Mouse (Mus musculus) midbrain, embryonic 10.5 days (tissue): ENCODE data around the gene Apmap. TPM values are rescaled to one million over a fixed set of nuclear protein-coding genes. Genes with fewer than 3 reads are reported as not detected.
A peak's percentile ranks its signal among the peaks of the same experiment; 100 is the strongest.

Experiments
- DNase-seq: peaks from one replicate; pipeline ENCODE4 v3.0.0-alpha.2; 2017; ENCODE audit warnings: low spot score
- H3K27ac ChIP-seq: fragments of 300-500 bp; sonication (generic); replicated peaks from 2 replicates; pipeline ENCODE4 v1.5.1; 2016; ENCODE audit warnings: mild to moderate bottlenecking
- H3K27me3 ChIP-seq: fragments of 300-500 bp; sonication (generic); 2 replicates; pipeline ENCODE4 v1.6.1; 2016; ENCODE audit warnings: low read depth, mild to moderate bottlenecking; ENCODE audit not compliant: poor library complexity, severe bottlenecking
- H3K36me3 ChIP-seq: fragments of 300-500 bp; sonication (generic); 2 replicates; pipeline ENCODE4 v1.6.1; 2016; ENCODE audit warnings: mild to moderate bottlenecking, moderate library complexity
- H3K4me1 ChIP-seq: fragments of 300-500 bp; sonication (generic); 2 replicates; pipeline ENCODE4 v1.6.1; 2016
- H3K4me3 ChIP-seq: fragments of 300-500 bp; sonication (generic); 2 replicates; pipeline ENCODE4 v1.5.1; 2016; ENCODE audit warnings: mild to moderate bottlenecking, moderate library complexity
- H3K9me3 ChIP-seq: fragments of 300-500 bp; sonication (generic); replicated peaks from 2 replicates; pipeline ENCODE4 v1.6.1; 2016; ENCODE audit warnings: mild to moderate bottlenecking
- WGBS: fragments of 180-500 bp; shearing (Covaris S2); methylation state at CpG from one replicate; pipeline ENCODE4 v1.1.7; 2016; 5-methylcytosine and 5-hydroxymethylcytosine counted together
- polyA plus RNA-seq: library from polyadenylated mRNA; unstranded; fragments of >200 nt; fragmentation: Nextera tagmentation; extraction: Ambion mirVana; gene quantifications from 2 replicates; pipeline ENCODE4 v1.2.1, GENCODE M21; 2016

Gene Apmap
- polyA plus RNA-seq: 35.6 and 38.6 TPM in 2 replicates

GRCm38 (mm10) chr2:150608087-150608799 is at the start of gene Apmap:
TSS of gene Apmap (minus strand) at chr2:150608567.
- no peaks in the 10 kb centered on the region for H3K27me3 ChIP-seq
- H3K27ac ChIP-seq: peak within 1 kb of the TSS; percentile 74
- H3K4me3 ChIP-seq: peak within 1 kb of the TSS; percentile 90
- H3K36me3 ChIP-seq: no peaks in the 10 kb centered on the region
- peaks cover 14% of the 10 kb centered on the region for H3K4me1 ChIP-seq
- WGBS: under 1% methylated on average over 42 of the region's 42 CpGs
- DNase-seq: peak; percentile 95
- no peaks in the 10 kb centered on the region for H3K9me3 ChIP-seq

- Histone ChIP-seq H3K27me3 (no peaks in the 10 kb centered on the region), H3K4me1 (peaks cover 19% of the 10 kb centered on the region), H3K9me3 (no peaks in the 10 kb centered on the region), H3K4me3 (no peak overlapping the region), H3K27ac (peak overlapping the region; percentile 78), H3K36me3 (peaks cover 5% of the 10 kb centered on the region; the same call in 1 of the 2 replicates)
- peak; percentile 23 for DNase-seq
- 61% methylated on average over 8 of the region's 8 CpGs for WGBS
These were observed 48.8 kb upstream of the Apmap start for GRCm38 (mm10) chr2:150656975-150657768.

GRCm38 (mm10) chr2:150656112-150656511 is 47.7 kb upstream of the Apmap start:
- Histone ChIP-seq H3K4me3 (no peak overlapping the region), H3K4me1 (peaks cover 23% of the 10 kb centered on the region), H3K27ac (peak overlapping the region; percentile 78; the same call in 1 of the 2 replicates), H3K27me3 (no peaks in the 10 kb centered on the region), H3K36me3 (peaks cover 5% of the 10 kb centered on the region; the same call in 1 of the 2 replicates), H3K9me3 (no peaks in the 10 kb centered on the region)
- WGBS: 94% methylated on average over 3 of the region's 3 CpGs
- DNase-seq: no peak

- Histone ChIP-seq H3K27ac (no peak overlapping the region), H3K4me3 (no peak overlapping the region), H3K27me3 (no peaks in the 10 kb centered on the region), H3K36me3 (peaks cover 5% of the 10 kb centered on the region; the same call in 1 of the 2 replicates), H3K9me3 (no peaks in the 10 kb centered on the region), H3K4me1 (peaks cover 31% of the 10 kb centered on the region)
- 89% methylated on average over 6 of the region's 6 CpGs for WGBS
- no peak for DNase-seq
These were observed 46.9 kb upstream of the Apmap start for GRCm38 (mm10) chr2:150655290-150655689.

GRCm38 (mm10) chr2:150654814-150655213 is 46.4 kb upstream of the Apmap start:
- peaks cover 5% of the 10 kb centered on the region; the same call in 1 of the 2 replicates for H3K36me3 ChIP-seq
- no peak overlapping the region for H3K4me3 ChIP-seq
- peaks cover 36% of the 10 kb centered on the region for H3K4me1 ChIP-seq
- no peak for DNase-seq
- H3K27ac ChIP-seq: no peak overlapping the region
- H3K9me3 ChIP-seq: no peaks in the 10 kb centered on the region
- H3K27me3 ChIP-seq: no peaks in the 10 kb centered on the region
- 87% methylated on average over 2 of the region's 2 CpGs for WGBS

GRCm38 (mm10) chr2:150651366-150651765 is 43.0 kb upstream of the Apmap start:
- H3K4me3 ChIP-seq: no peak overlapping the region
- no peaks in the 10 kb centered on the region for H3K36me3 ChIP-seq
- peaks cover 28% of the 10 kb centered on the region for H3K4me1 ChIP-seq
- WGBS: 69% methylated on average over 9 of the region's 9 CpGs
- no peaks in the 10 kb centered on the region for H3K27me3 ChIP-seq
- peak overlapping the region; percentile 74 for H3K27ac ChIP-seq
- H3K9me3 ChIP-seq: no peaks in the 10 kb centered on the region
- DNase-seq: no peak

- Histone ChIP-seq H3K9me3 (no peaks in the 10 kb centered on the region), H3K27ac (peak overlapping the region; percentile 74), H3K27me3 (no peaks in the 10 kb centered on the region), H3K36me3 (no peaks in the 10 kb centered on the region), H3K4me1 (peaks cover 24% of the 10 kb centered on the region), H3K4me3 (0 out of 2 replicates have a peak overlapping the region, but pooled peaks have one; percentile 4)
- WGBS: 13% methylated on average over 7 of the region's 7 CpGs
- DNase-seq: peak; percentile 36
These were observed 42.2 kb upstream of the Apmap start for GRCm38 (mm10) chr2:150650511-150651074.

- Histone ChIP-seq H3K4me1 (peaks cover 32% of the 10 kb centered on the region), H3K27ac (0 out of 2 replicates have a peak overlapping the region, but pooled peaks have one; percentile 28), H3K4me3 (no peak overlapping the region), H3K27me3 (no peaks in the 10 kb centered on the region), H3K9me3 (no peaks in the 10 kb centered on the region), H3K36me3 (no peaks in the 10 kb centered on the region)
- no peak for DNase-seq
- WGBS: 61% methylated on average over 13 of the region's 13 CpGs
These were observed 40.0 kb upstream of the Apmap start for GRCm38 (mm10) chr2:150648300-150648895.

- DNase-seq: no peak
- H3K27ac ChIP-seq: no peak overlapping the region
These were observed 39.4 kb upstream of the Apmap start for GRCm38 (mm10) chr2:150647681-150648299.

GRCm38 (mm10) chr2:150646411-150647121 is 38.2 kb upstream of the Apmap start:
- no peaks in the 10 kb centered on the region for H3K9me3 ChIP-seq
- DNase-seq: no peak
- no peak overlapping the region; the same call in 1 of the 2 replicates for H3K27ac ChIP-seq
- WGBS: 89% methylated on average over 8 of the region's 8 CpGs
- peaks cover 32% of the 10 kb centered on the region for H3K4me1 ChIP-seq
- H3K36me3 ChIP-seq: no peaks in the 10 kb centered on the region
- H3K27me3 ChIP-seq: no peaks in the 10 kb centered on the region
- no peak overlapping the region for H3K4me3 ChIP-seq

More at GRCm38 (mm10) chr2:150647681-150648299, 39.4 kb upstream of the Apmap start:
- H3K9me3 ChIP-seq: no peaks in the 10 kb centered on the region
- no peaks in the 10 kb centered on the region for H3K36me3 ChIP-seq
- peaks cover 32% of the 10 kb centered on the region for H3K4me1 ChIP-seq
- 78% methylated on average over 14 of the region's 14 CpGs for WGBS
- H3K27me3 ChIP-seq: no peaks in the 10 kb centered on the region
- H3K4me3 ChIP-seq: no peak overlapping the region

- 95% methylated on average over 4 of the region's 4 CpGs for WGBS
- peaks cover 20% of the 10 kb centered on the region for H3K4me1 ChIP-seq
- H3K27ac ChIP-seq: peak overlapping the region; percentile 65; the same call in 1 of the 2 replicates
These were observed 36.9 kb upstream of the Apmap start for GRCm38 (mm10) chr2:150645225-150645624.

More at GRCm38 (mm10) chr2:150645225-150645624, 36.9 kb upstream of the Apmap start:
- H3K36me3 ChIP-seq: no peaks in the 10 kb centered on the region
- DNase-seq: no peak
- H3K9me3 ChIP-seq: no peaks in the 10 kb centered on the region
- no peak overlapping the region for H3K4me3 ChIP-seq
- H3K27me3 ChIP-seq: no peaks in the 10 kb centered on the region
